Mouse (Mus musculus) v-Abl transformed pro-B cells (cell line): ENCODE measurements around the gene Actr8.

Source experiments
- in situ Hi-C, 2 experiments: fragments of 400-800 bp; cut with MboI; formaldehyde crosslinking; loops; one replicate each; pipeline ENCODE4 v1.15.1; 2025; ENCODE audit not compliant: unreplicated experiment in 2 of 2

The Actr8 gene

GRCm38 (mm10) chr14:30024387-30024786, 46.2 kb downstream of the Actr8 start:
- in situ Hi-C loops = no loop called here

GRCm38 (mm10) chr14:30027378-30027777, 49.2 kb downstream of the Actr8 start:
- in situ Hi-C loops = no loop called here

DNA sequence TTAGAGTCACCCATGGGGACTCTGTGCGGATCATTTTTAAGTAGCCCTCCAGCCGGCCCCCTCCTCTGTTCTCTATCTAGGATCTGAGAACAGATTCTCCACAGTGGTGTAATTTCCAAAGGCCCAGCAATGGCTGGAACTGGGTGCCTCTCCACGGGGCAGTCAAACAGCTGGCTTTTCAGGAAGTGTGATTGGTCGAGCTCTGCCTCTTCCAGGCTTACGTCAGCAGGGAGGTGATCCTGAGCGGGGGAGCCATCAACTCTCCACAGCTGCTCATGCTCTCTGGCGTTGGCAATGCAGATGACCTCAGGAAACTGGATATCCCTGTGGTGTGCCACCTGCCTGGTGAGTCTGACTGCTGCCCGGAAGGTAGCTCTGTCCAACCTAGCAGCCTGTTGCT, 55.3 kb downstream of the Actr8 start:
- in situ Hi-C loops = no loop called here

- in situ Hi-C loops = no loop called here
These were observed 60.3 kb downstream of the Actr8 start for GRCm38 (mm10) chr14:30038431-30038830.

- in situ Hi-C loops = no loop called here
These were observed 61.3 kb downstream of the Actr8 start for GRCm38 (mm10) chr14:30039413-30039812.

GRCm38 (mm10) chr14:30041836-30042235, 63.7 kb downstream of the Actr8 start:
- in situ Hi-C loops = no loop called here

DNA sequence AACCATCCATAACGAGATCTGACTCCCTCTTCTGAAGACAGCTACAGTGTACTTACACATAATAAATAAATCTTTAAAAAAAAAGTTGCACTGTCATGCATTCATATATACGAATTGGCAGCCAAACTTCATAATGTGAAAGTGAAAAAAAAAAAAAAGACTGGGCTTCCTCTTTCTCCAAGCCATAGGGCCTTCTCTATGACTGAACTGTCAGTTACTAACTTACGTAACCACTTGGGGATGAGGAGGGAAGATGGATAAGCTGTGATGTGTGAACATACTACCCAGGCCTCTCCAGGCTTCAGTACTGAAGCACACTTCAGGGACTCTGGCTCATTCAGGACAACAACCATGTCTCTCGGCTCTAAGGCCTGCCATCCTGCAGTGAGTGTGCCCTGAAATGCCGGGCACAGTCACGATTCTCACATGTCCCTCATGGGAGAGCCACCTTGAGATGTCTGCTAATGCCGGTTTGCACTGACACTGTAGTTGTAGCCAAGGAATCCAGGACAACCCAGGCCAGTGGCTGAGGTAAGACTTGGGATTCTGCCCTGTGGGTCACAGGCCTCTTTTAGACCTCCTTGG, 65.3 kb downstream of the Actr8 start:
- in situ Hi-C loops = no loop called here

DNA sequence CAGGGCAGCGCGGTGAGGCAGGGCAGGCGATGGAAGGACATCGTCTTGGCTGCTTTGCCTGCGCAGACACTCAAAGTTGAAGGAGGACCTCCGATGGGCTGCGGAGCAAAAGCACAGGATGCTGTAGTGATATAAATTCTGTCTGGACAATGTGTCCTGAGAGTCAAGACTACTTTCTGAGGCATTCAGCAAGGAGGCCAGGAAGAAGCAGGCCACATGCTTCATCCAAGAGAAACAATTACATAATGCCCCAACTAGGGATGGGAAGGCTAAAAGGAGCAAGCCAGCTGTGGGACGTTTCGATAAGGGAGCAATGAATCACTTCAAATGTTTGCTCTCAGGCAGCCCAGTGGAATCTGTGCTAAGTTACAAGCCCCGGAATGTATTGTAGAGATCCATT, 67.1 kb downstream of the Actr8 start:
- in situ Hi-C loops = no loop called here

DNA sequence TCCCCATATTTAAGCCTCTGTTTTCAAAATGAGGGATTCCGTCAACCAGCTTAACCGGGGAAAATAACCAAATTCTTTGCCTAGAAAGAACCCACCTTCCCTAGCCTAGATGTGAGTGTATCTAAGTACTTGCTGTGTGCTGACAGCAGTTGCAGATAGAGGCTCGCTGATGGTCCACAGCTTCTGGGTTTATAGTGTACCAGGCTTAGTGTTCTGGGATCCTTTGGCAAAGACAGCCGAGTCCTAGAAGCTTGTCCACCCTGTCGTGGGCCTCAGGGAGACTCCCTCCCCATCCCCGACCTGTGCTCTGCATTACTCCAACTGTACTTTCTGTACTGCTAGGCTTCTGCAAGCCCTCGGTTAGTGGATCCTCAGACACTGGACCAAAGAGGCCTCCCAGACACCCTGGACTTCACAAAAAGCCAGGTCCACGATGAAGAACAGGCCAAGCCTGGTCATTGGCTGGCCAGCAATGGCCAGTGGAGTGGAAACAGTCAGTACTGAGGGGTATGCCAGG, 67.6 kb downstream of the Actr8 start:
- in situ Hi-C loops = no loop called here

DNA sequence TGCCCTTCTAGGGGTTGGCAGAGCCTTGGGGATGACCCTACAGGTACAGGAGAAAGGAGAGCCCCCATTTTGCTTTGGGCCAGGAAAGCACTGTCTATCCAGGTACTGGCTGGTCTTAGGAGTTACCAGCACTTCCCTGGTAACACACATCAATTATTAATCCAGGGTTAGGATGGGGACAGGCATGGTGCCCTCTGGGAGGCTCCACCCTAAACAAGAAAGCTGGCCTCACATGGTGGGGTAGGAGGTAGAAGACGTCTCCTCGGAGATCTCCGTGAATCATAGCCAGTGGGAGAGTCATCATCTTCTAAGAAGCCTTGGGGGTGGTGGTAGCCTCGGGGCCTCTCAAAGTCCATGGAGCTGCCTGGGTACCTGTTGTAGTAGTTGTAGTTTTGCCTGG, 68.8 kb downstream of the Actr8 start:
- in situ Hi-C loops = no loop called here

GRCm38 (mm10) chr14:30048049-30048448, 69.9 kb downstream of the Actr8 start:
- in situ Hi-C loops = no loop called here

- in situ Hi-C loops = no loop called here
These were observed 72.1 kb downstream of the Actr8 start for GRCm38 (mm10) chr14:30050280-30050679.

GRCm38 (mm10) chr14:30054922-30055321, 76.8 kb downstream of the Actr8 start:
- in situ Hi-C loops = no loop called here
